Mouse (Mus musculus) limb, embryonic 10.5 days (tissue): ENCODE measurements around the gene Cers6. TPM values are rescaled to one million over a fixed set of nuclear protein-coding genes. Genes with fewer than 3 reads are reported as not detected.

Experiments used
- DNase-seq: peaks from one replicate; pipeline ENCODE4 v3.0.0-alpha.2; 2017; ENCODE audit warnings: low spot score
- H3K27ac ChIP-seq: fragments of 300-500 bp; sonication (generic); 2 replicates; pipeline ENCODE4 v1.5.1; 2016; ENCODE audit warnings: mild to moderate bottlenecking
- H3K27me3 ChIP-seq: fragments of 300-500 bp; sonication (generic); 2 replicates; pipeline ENCODE4 v1.6.1; 2016; ENCODE audit warnings: low read depth, mild to moderate bottlenecking; ENCODE audit not compliant: poor library complexity, severe bottlenecking
- H3K36me3 ChIP-seq: fragments of 300-500 bp; sonication (generic); 2 replicates; pipeline ENCODE4 v1.6.1; 2016; ENCODE audit warnings: mild to moderate bottlenecking, moderate library complexity
- H3K4me1 ChIP-seq: fragments of 300-500 bp; sonication (generic); 2 replicates; pipeline ENCODE4 v1.6.1; 2016
- H3K4me3 ChIP-seq: fragments of 300-500 bp; sonication (generic); 2 replicates; pipeline ENCODE4 v1.5.1; 2016; ENCODE audit warnings: mild to moderate bottlenecking, moderate library complexity
- H3K9me3 ChIP-seq: fragments of 300-500 bp; sonication (generic); replicated peaks from 2 replicates; pipeline ENCODE4 v1.6.1; 2016; ENCODE audit warnings: mild to moderate bottlenecking
- WGBS: fragments of 180-500 bp; shearing (Covaris S2); methylation state at CpG from one replicate; pipeline ENCODE4 v1.1.7; 2016; 5-methylcytosine and 5-hydroxymethylcytosine counted together
- polyA plus RNA-seq: library from polyadenylated mRNA; unstranded; fragments of >200 nt; fragmentation: Nextera tagmentation; extraction: Ambion mirVana; gene quantifications from 2 replicates; pipeline ENCODE4 v1.2.1, GENCODE M21; 2016

The Cers6 gene
- polyA plus RNA-seq, 1 experiment from 2014 or later: 25.4 TPM

- Histone ChIP-seq H3K4me1 (no peaks in the 10 kb centered on the region), H3K36me3 (peaks cover 7% of the 10 kb centered on the region), H3K27ac (no peak overlapping the region), H3K4me3 (no peak overlapping the region), H3K9me3 (no peaks in the 10 kb centered on the region), H3K27me3 (no peaks in the 10 kb centered on the region)
- 99% methylated on average over 3 of the region's 3 CpGs for WGBS
- no peak for DNase-seq
Observed at GRCm38 (mm10) chr2:69115921-69116320, 254.7 kb downstream of the Cers6 start.

- H3K27me3 ChIP-seq: no peaks in the 10 kb centered on the region
- 85% methylated on average over 4 of the region's 4 CpGs for WGBS
- no peaks in the 10 kb centered on the region for H3K4me1 ChIP-seq
- no peak overlapping the region for H3K27ac ChIP-seq
- H3K9me3 ChIP-seq: no peaks in the 10 kb centered on the region
- peaks cover 7% of the 10 kb centered on the region for H3K36me3 ChIP-seq
- H3K4me3 ChIP-seq: no peak overlapping the region
- no peak for DNase-seq
Observed at GRCm38 (mm10) chr2:69116767-69117166, 255.5 kb downstream of the Cers6 start.

GRCm38 (mm10) chr2:69118994-69119393, 257.8 kb downstream of the Cers6 start:
- H3K9me3 ChIP-seq: no peaks in the 10 kb centered on the region
- H3K4me1 ChIP-seq: no peaks in the 10 kb centered on the region
- peaks cover 7% of the 10 kb centered on the region for H3K36me3 ChIP-seq
- no peaks in the 10 kb centered on the region for H3K27me3 ChIP-seq
- no peak for DNase-seq
- 98% methylated on average over 1 of the region's 1 CpGs for WGBS
- H3K27ac ChIP-seq: no peak overlapping the region
- H3K4me3 ChIP-seq: no peak overlapping the region

GRCm38 (mm10) chr2:69119718-69120117, 258.5 kb downstream of the Cers6 start:
- Histone ChIP-seq H3K4me1 (no peaks in the 10 kb centered on the region), H3K27ac (no peak overlapping the region), H3K36me3 (peaks cover 7% of the 10 kb centered on the region), H3K9me3 (no peaks in the 10 kb centered on the region), H3K4me3 (no peak overlapping the region), H3K27me3 (no peaks in the 10 kb centered on the region)
- no peak for DNase-seq
- WGBS: 34% methylated on average over 2 of the region's 2 CpGs

GRCm38 (mm10) chr2:69121681-69122080, 260.4 kb downstream of the Cers6 start:
- Histone ChIP-seq H3K4me1 (no peaks in the 10 kb centered on the region), H3K9me3 (no peaks in the 10 kb centered on the region), H3K36me3 (no peaks in the 10 kb centered on the region), H3K27me3 (no peaks in the 10 kb centered on the region), H3K4me3 (no peak overlapping the region), H3K27ac (no peak overlapping the region)
- 90% methylated on average over 4 of the region's 4 CpGs for WGBS
- DNase-seq: no peak

GRCm38 (mm10) chr2:69125425-69125824, 264.2 kb downstream of the Cers6 start:
- H3K4me3 ChIP-seq: no peak overlapping the region
- H3K9me3 ChIP-seq: no peaks in the 10 kb centered on the region
- WGBS: 78% methylated on average over 3 of the region's 3 CpGs
- no peaks in the 10 kb centered on the region for H3K27me3 ChIP-seq
- peaks cover 9% of the 10 kb centered on the region; the same call in 1 of the 2 replicates for H3K4me1 ChIP-seq
- no peak for DNase-seq
- no peaks in the 10 kb centered on the region for H3K36me3 ChIP-seq
- no peak overlapping the region for H3K27ac ChIP-seq

- Histone ChIP-seq H3K36me3 (no peaks in the 10 kb centered on the region), H3K27me3 (no peaks in the 10 kb centered on the region), H3K27ac (no peak overlapping the region), H3K4me1 (peaks cover 14% of the 10 kb centered on the region), H3K4me3 (no peak overlapping the region), H3K9me3 (no peaks in the 10 kb centered on the region)
- no peak for DNase-seq
- 82% methylated on average over 7 of the region's 7 CpGs for WGBS
Observed at GRCm38 (mm10) chr2:69128321-69128720, 267.1 kb downstream of the Cers6 start.

GRCm38 (mm10) chr2:69128921-69129395, 267.7 kb downstream of the Cers6 start:
- H3K27me3 ChIP-seq: no peaks in the 10 kb centered on the region
- 74% methylated on average over 10 of the region's 10 CpGs for WGBS
- no peaks in the 10 kb centered on the region for H3K9me3 ChIP-seq
- no peak for DNase-seq
- no peaks in the 10 kb centered on the region for H3K36me3 ChIP-seq
- no peak overlapping the region for H3K4me3 ChIP-seq
- H3K4me1 ChIP-seq: peaks cover 14% of the 10 kb centered on the region
- no peak overlapping the region for H3K27ac ChIP-seq

GRCm38 (mm10) chr2:69129425-69130210, 268.4 kb downstream of the Cers6 start:
- 77% methylated on average over 7 of the region's 7 CpGs for WGBS
- Histone ChIP-seq H3K36me3 (no peaks in the 10 kb centered on the region), H3K27me3 (no peaks in the 10 kb centered on the region), H3K9me3 (no peaks in the 10 kb centered on the region), H3K4me3 (no peak overlapping the region), H3K4me1 (peaks cover 19% of the 10 kb centered on the region), H3K27ac (no peak overlapping the region)
- DNase-seq: no peak

- 77% methylated on average over 3 of the region's 3 CpGs for WGBS
- no peak overlapping the region for H3K4me3 ChIP-seq
- peaks cover 36% of the 10 kb centered on the region for H3K4me1 ChIP-seq
- H3K27me3 ChIP-seq: no peaks in the 10 kb centered on the region
- H3K9me3 ChIP-seq: no peaks in the 10 kb centered on the region
- no peak for DNase-seq
- no peak overlapping the region for H3K27ac ChIP-seq
- H3K36me3 ChIP-seq: no peaks in the 10 kb centered on the region
Observed at GRCm38 (mm10) chr2:69132046-69132445, 270.8 kb downstream of the Cers6 start.

- WGBS: 72% methylated on average over 5 of the region's 5 CpGs
- H3K27ac ChIP-seq: no peak overlapping the region
- H3K27me3 ChIP-seq: no peaks in the 10 kb centered on the region
- H3K9me3 ChIP-seq: no peaks in the 10 kb centered on the region
- H3K36me3 ChIP-seq: no peaks in the 10 kb centered on the region
- DNase-seq: no peak
- H3K4me1 ChIP-seq: peaks cover 36% of the 10 kb centered on the region
- H3K4me3 ChIP-seq: no peak overlapping the region
Observed at GRCm38 (mm10) chr2:69132488-69133040, 271.3 kb downstream of the Cers6 start.

GRCm38 (mm10) chr2:69134186-69134585, 272.9 kb downstream of the Cers6 start:
- WGBS: 82% methylated on average over 1 of the region's 1 CpGs
- no peak for DNase-seq
- no peaks in the 10 kb centered on the region for H3K36me3 ChIP-seq
- no peaks in the 10 kb centered on the region for H3K27me3 ChIP-seq
- no peak overlapping the region for H3K4me3 ChIP-seq
- no peaks in the 10 kb centered on the region for H3K9me3 ChIP-seq
- no peak overlapping the region for H3K27ac ChIP-seq
- peaks cover 33% of the 10 kb centered on the region for H3K4me1 ChIP-seq

GRCm38 (mm10) chr2:69134937-69135336, 273.7 kb downstream of the Cers6 start:
- Histone ChIP-seq H3K9me3 (no peaks in the 10 kb centered on the region), H3K27me3 (no peaks in the 10 kb centered on the region), H3K4me1 (peaks cover 27% of the 10 kb centered on the region), H3K27ac (peak overlapping the region; percentile 46; the same call in 1 of the 2 replicates), H3K36me3 (no peaks in the 10 kb centered on the region), H3K4me3 (no peak overlapping the region)
- WGBS: 62% methylated on average over 9 of the region's 9 CpGs
- no peak for DNase-seq
